Mouse (Mus musculus) heart, embryonic 14.5 days (tissue): ENCODE measurements at regions not wholly inside any gene's neighbourhood (a gene's known extent, or its start where the extent isn't known, plus 50 kb on each side); places are given as distances from the start of the nearest gene placed in this dataset.

ENCODE experiments used
- ATAC-seq: fragments of 200-750 bp; cut with Nextera tagmentation; 2 replicates; pipeline ENCODE4 v1.8.0; 2017; ENCODE audit warnings: low read depth, moderate TSS enrichment; ENCODE audit not compliant: insufficient number of reproducible peaks, insufficient read depth, low FRiP score
- H3K27ac ChIP-seq, 2 experiments: fragments of 200-500 bp in 1 of 2; fragments of 300-500 bp in 1 of 2; sonication (generic) in 1 of 2; replicated peaks in 1 of 2; 2 replicates each; pipeline ENCODE4 v1.5.1; 2012 to 2014; ENCODE audit warnings: low read depth in 2 of 2, low read length in 2 of 2, control low read depth in 1 of 2, mild to moderate bottlenecking in 1 of 2, mixed read lengths in 1 of 2; ENCODE audit not compliant: control insufficient read depth in 1 of 2, insufficient read depth in 1 of 2
- H3K27me3 ChIP-seq: fragments of 300-500 bp; sonication (generic); 2 replicates; pipeline ENCODE4 v1.6.1; 2014; ENCODE audit warnings: mild to moderate bottlenecking, low read length, control low read depth; ENCODE audit not compliant: control insufficient read depth, insufficient read depth
- H3K36me3 ChIP-seq: fragments of 300-500 bp; sonication (generic); 2 replicates; pipeline ENCODE4 v1.6.1; 2014; ENCODE audit warnings: mild to moderate bottlenecking, control low read depth, low read length, mixed read lengths; ENCODE audit not compliant: control insufficient read depth, insufficient read depth
- H3K4me1 ChIP-seq, 2 experiments: fragments of 200-500 bp in 1 of 2; fragments of 300-500 bp in 1 of 2; sonication (generic) in 1 of 2; 2 replicates each; pipeline ENCODE4 v1.6.1; 2012 to 2014; ENCODE audit warnings: low read length in 2 of 2, control low read depth in 1 of 2, mixed read lengths in 1 of 2; ENCODE audit not compliant: control insufficient read depth in 2 of 2, insufficient read depth in 2 of 2
- H3K4me2 ChIP-seq: fragments of 300-500 bp; sonication (generic); 2 replicates; pipeline ENCODE4 v1.6.1; 2014; ENCODE audit warnings: mild to moderate bottlenecking, low read length
- H3K4me3 ChIP-seq, 2 experiments: fragments of 200-500 bp in 1 of 2; fragments of 300-500 bp in 1 of 2; sonication (generic) in 1 of 2; 2 replicates each; pipeline ENCODE4 v1.5.1; 2012 to 2014; ENCODE audit warnings: low read length in 2 of 2, mild to moderate bottlenecking in 2 of 2, control low read depth in 1 of 2, low read depth in 1 of 2, moderate library complexity in 1 of 2; ENCODE audit not compliant: control insufficient read depth in 1 of 2, insufficient read depth in 1 of 2
- H3K9ac ChIP-seq: fragments of 300-500 bp; sonication (generic); 2 replicates; pipeline ENCODE4 v1.6.1; 2014; ENCODE audit warnings: mild to moderate bottlenecking, low read length
- H3K9me3 ChIP-seq: fragments of 300-500 bp; sonication (generic); 2 replicates; pipeline ENCODE4 v1.6.1; 2016; ENCODE audit warnings: low read length, control low read depth; ENCODE audit not compliant: control insufficient read depth
- WGBS: fragments of 180-500 bp; shearing (Covaris S2); extraction: QIAGEN DNeasy Blood & Tissue Kit; methylation state at CpG from one replicate; pipeline ENCODE4 v1.1.7; 2014; 5-methylcytosine and 5-hydroxymethylcytosine counted together

DNA sequence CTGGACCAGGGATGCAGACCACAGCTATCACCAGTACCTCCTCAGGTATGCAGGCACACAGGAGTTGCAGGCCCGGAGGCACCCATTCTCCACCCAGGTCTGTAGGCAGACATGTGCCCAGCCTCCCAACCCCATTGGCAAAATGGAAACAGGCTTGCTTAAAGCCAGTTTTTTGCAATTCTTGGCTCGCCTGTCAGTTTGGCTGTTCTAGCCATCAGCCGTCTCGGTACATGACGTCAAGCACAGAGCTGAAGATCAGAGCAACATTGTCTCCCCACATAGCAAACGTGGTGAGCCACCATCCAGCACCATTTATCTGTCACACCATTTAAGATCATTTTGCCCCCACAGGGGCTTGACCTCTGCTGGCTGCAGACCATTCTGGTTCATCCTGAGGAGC is 196.1 kb upstream of the Cops8 start:
- no peak for ATAC-seq
- no peak overlapping the region for H3K27ac ChIP-seq

DNA sequence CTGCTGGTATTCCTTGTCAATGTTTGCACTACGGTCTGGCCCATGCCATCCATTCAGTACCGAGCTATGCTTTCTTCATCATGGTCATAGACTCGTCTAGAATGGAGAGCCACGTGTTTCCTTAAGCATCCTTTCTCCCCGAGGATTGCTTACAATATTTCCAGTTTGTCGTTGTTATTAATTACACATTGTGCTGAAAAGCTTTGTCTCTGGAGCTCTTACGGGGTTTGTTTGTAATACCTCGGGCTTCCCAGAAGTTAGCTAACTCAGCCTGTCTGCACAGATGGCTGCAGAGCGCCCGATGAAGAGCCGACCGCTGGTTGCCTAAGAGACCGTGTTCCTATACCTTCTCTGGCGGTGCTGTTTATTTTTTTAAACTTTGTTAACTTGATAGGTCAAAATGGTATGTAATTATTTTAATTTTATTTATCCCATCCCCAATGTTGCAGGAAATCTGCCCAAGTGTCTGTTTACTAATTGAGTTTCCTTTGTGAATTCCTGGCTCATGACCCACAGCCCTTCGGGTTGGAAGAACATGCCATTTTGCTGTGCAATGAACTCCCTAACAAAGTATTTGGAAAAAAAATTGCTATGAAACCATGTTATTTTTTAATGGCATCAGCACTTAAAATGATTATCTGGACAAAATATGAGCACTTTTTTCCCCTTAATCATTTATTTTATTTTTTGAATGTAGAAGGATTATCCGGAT is 194.1 kb upstream of the Cops8 start:
- H3K27ac ChIP-seq, result no peak overlapping the region

More for the DNA sequence above, 196.1 kb upstream of the Cops8 start:
- H3K36me3 ChIP-seq, result no peaks in the 10 kb centered on the region
- no peak overlapping the region for H3K4me3 ChIP-seq
- no peaks in the 10 kb centered on the region for H3K9me3 ChIP-seq
- peaks cover 0 to 2% of the 10 kb centered on the region in 2 experiments; a peak in 1 of 4 replicates for H3K4me1 ChIP-seq
- no peak overlapping the region for H3K4me2 ChIP-seq
- H3K9ac ChIP-seq, result no peak overlapping the region
- WGBS, result 83% methylated on average over 6 of the region's 6 CpGs
- H3K27me3 ChIP-seq, result no peaks in the 10 kb centered on the region

GRCm38 (mm10) chr1:90409236-90409635 is 193.5 kb upstream of the Cops8 start:
- WGBS, result 74% methylated on average over 3 of the region's 3 CpGs
- H3K4me3 ChIP-seq, result no peak overlapping the region
- H3K4me2 ChIP-seq, result no peak overlapping the region
- no peak for ATAC-seq
- H3K27ac ChIP-seq, result no peak overlapping the region
- peaks cover 3 to 6% of the 10 kb centered on the region in 2 experiments; a peak in 3 of 4 replicates for H3K4me1 ChIP-seq
- H3K36me3 ChIP-seq, result no peaks in the 10 kb centered on the region
- H3K27me3 ChIP-seq, result no peaks in the 10 kb centered on the region
- 0 out of 2 replicates have a peak, but pooled peaks cover 4% of the 10 kb centered on the region for H3K9me3 ChIP-seq
- H3K9ac ChIP-seq, result no peak overlapping the region

More for the DNA sequence above, 194.1 kb upstream of the Cops8 start:
- Histone ChIP-seq H3K27me3 (no peaks in the 10 kb centered on the region), H3K36me3 (no peaks in the 10 kb centered on the region), H3K9ac (no peak overlapping the region), H3K4me1 (peaks cover 3 to 6% of the 10 kb centered on the region in 2 experiments; a peak in 3 of 4 replicates), H3K9me3 (0 out of 2 replicates have a peak, but pooled peaks cover 4% of the 10 kb centered on the region), H3K4me3 (no peak overlapping the region), H3K4me2 (no peak overlapping the region)
- no peak for ATAC-seq
- WGBS, result 87% methylated on average over 16 of the region's 16 CpGs

GRCm38 (mm10) chr1:90412511-90413045 is 190.2 kb upstream of the Cops8 start:
- peak overlapping the region; percentile 39 to 57; a peak in 3 of 4 replicates for H3K27ac ChIP-seq
- H3K4me1 ChIP-seq, result peaks cover 4 to 7% of the 10 kb centered on the region in 2 experiments; a peak in 3 of 4 replicates
- 0 out of 2 replicates have a peak, but pooled peaks cover 4% of the 10 kb centered on the region for H3K9me3 ChIP-seq
- no peak overlapping the region for H3K9ac ChIP-seq
- ATAC-seq, result peak; percentile 86
- WGBS, result 41% methylated on average over 9 of the region's 9 CpGs
- H3K4me2 ChIP-seq, result no peak overlapping the region
- no peaks in the 10 kb centered on the region for H3K36me3 ChIP-seq
- no peaks in the 10 kb centered on the region for H3K27me3 ChIP-seq
- H3K4me3 ChIP-seq, result no peak overlapping the region

DNA sequence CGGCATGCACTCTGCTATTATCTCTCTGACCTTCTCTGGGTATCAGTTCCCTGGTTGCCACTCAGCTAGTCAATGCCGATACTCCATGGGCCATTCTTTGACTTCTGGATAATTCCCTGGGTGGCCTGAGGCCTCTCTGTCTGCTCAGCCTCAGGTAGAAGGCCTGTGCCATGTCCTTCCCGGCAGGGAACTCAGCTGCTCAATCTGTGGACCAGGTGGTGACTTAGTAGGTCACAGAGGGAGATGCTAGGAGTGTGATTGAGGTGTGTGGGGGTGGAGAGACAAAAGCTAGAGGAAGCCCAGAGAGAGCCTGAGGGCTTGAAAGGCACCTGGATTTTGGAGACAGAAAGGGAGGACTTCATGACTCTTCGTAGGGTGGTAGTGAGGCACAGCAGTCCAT is 188.0 kb upstream of the Cops8 start:
- 68% methylated on average over 4 of the region's 4 CpGs for WGBS

GRCm38 (mm10) chr1:90424066-90424821 is 178.5 kb upstream of the Cops8 start:
- ATAC-seq, result no peak
- Histone ChIP-seq H3K9ac (no peak overlapping the region), H3K4me1 (peaks cover 6 to 11% of the 10 kb centered on the region in 2 experiments), H3K27me3 (no peaks in the 10 kb centered on the region), H3K27ac (no peak overlapping the region), H3K4me2 (no peak overlapping the region), H3K4me3 (no peak overlapping the region), H3K9me3 (peaks cover 3% of the 10 kb centered on the region; the same call in 1 of the 2 replicates), H3K36me3 (no peaks in the 10 kb centered on the region)
- WGBS, result 38% methylated on average over 13 of the region's 13 CpGs

More for the DNA sequence above, 188.0 kb upstream of the Cops8 start:
- H3K4me2 ChIP-seq, result no peak overlapping the region
- peaks cover 6 to 13% of the 10 kb centered on the region in 2 experiments; a peak in 3 of 4 replicates for H3K4me1 ChIP-seq
- H3K36me3 ChIP-seq, result no peaks in the 10 kb centered on the region
- H3K9ac ChIP-seq, result no peak overlapping the region
- no peak overlapping the region for H3K27ac ChIP-seq
- H3K27me3 ChIP-seq, result no peaks in the 10 kb centered on the region
- 0 out of 2 replicates have a peak, but pooled peaks cover 4% of the 10 kb centered on the region for H3K9me3 ChIP-seq
- H3K4me3 ChIP-seq, result no peak overlapping the region
- no peak for ATAC-seq

DNA sequence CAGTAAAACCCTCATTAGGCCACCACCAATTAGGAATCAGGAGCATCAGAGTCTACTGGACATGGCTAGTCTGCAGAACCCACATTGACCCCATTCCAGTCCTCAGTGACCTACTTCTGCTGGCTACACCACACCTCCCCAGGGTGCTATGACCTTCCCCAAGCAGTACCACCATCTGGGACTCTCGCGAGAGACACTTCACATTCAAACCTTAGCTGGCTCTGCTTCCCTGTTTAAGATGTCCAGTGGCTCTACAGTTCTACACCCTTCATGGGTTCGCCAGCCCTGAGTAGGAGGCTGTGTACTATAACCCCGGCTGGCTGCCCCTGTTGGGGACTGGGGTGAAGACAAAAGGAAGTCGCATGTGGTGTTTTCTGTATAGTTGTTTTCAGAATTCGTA is 174.4 kb upstream of the Cops8 start:
- H3K9me3 ChIP-seq, result peaks cover 3% of the 10 kb centered on the region; the same call in 1 of the 2 replicates
- no peak overlapping the region for H3K27ac ChIP-seq
- H3K9ac ChIP-seq, result no peak overlapping the region
- H3K4me1 ChIP-seq, result peaks cover 6 to 11% of the 10 kb centered on the region in 2 experiments
- ATAC-seq, result no peak
- H3K4me2 ChIP-seq, result no peak overlapping the region
- no peaks in the 10 kb centered on the region for H3K27me3 ChIP-seq
- H3K4me3 ChIP-seq, result no peak overlapping the region
- 94% methylated on average over 6 of the region's 6 CpGs for WGBS
- no peaks in the 10 kb centered on the region for H3K36me3 ChIP-seq
